In genomic region chr2:174130468-174131097, GRCm38 (mm10) we compare ENCODE assay signal across 28 mouse cellular contexts. TPM values are rescaled to one million over a fixed set of nuclear protein-coding genes. Genes with fewer than 3 reads are reported as not detected.
DNase-seq lines count a peak whose midpoint lies in the region; ATAC-seq and TF ChIP-seq lines count a peak whose summit lies in the region.
"Had no signal": no experiment of that assay in that cellular context is flagged by ENCODE, and none has a peak within 500 bp of the region (broad histone marks: within the 10 kb centered on the region; RNA-seq: fewer than 3 reads in every experiment).

No protein-coding gene starts in this region.

- H3K4me2 ChIP-seq in heart, embryonic 12.5 days = no peak overlapping the region
- no peak overlapping the region for H3K4me2 ChIP-seq in lung, embryonic 15.5 days
- no peak overlapping the region for H3K4me2 ChIP-seq in lung, postnatal 0 days (replicated peaks; ENCODE audit: low read depth, low read length)
- H3K4me2 ChIP-seq: embryonic facial prominence, embryonic 13.5 days; embryonic facial prominence, embryonic 15.5 days; forebrain, embryonic 12.5 days had no signal

- WGBS in heart, embryonic 12.5 days = 80% methylated on average over 8 of the region's 8 CpGs
- 56% methylated on average over 8 of the region's 8 CpGs for WGBS in lung, embryonic 15.5 days
- WGBS in lung, postnatal 0 days = 55% methylated on average over 8 of the region's 8 CpGs

- no peaks in the 10 kb centered on the region for H3K9me3 ChIP-seq in heart, embryonic 12.5 days (replicated peaks)
- no peaks in the 10 kb centered on the region for H3K9me3 ChIP-seq in lung, embryonic 15.5 days
- no peaks in the 10 kb centered on the region for H3K9me3 ChIP-seq in lung, postnatal 0 days (ENCODE audit: low read length)
- H3K9me3 ChIP-seq: embryonic facial prominence, embryonic 13.5 days; embryonic facial prominence, embryonic 15.5 days; forebrain, embryonic 10.5 days; forebrain, embryonic 12.5 days; G1E had no signal

- H3K4me3 ChIP-seq in heart, embryonic 12.5 days = no peak overlapping the region
- no peak overlapping the region for H3K4me3 ChIP-seq in lung, embryonic 15.5 days
- no peak overlapping the region for H3K4me3 ChIP-seq in lung, postnatal 0 days (ENCODE audit: low read depth, low read length)
- H3K4me3 ChIP-seq: embryonic facial prominence, embryonic 13.5 days; embryonic facial prominence, embryonic 15.5 days; erythroblast, embryonic 14.5 days; forebrain, embryonic 10.5 days; forebrain, embryonic 12.5 days had no signal

- no peak overlapping the region for H3K27ac ChIP-seq in heart, embryonic 12.5 days (ENCODE audit: poor library complexity, severe bottlenecking)
- peak overlapping the region; percentile 45 for H3K27ac ChIP-seq in lung, embryonic 15.5 days
- H3K27ac ChIP-seq in lung, postnatal 0 days (ENCODE audit: low read length) = no peak overlapping the region
- H3K27ac ChIP-seq: embryonic facial prominence, embryonic 13.5 days; embryonic facial prominence, embryonic 15.5 days; forebrain, embryonic 10.5 days; forebrain, embryonic 12.5 days had no signal

- ATAC-seq in heart, embryonic 12.5 days (ENCODE audit: insufficient number of reproducible peaks, low FRiP score) = no peak
- ATAC-seq in lung, embryonic 15.5 days (ENCODE audit: borderline replicate concordance, extremely low read depth, low FRiP score, low TSS enrichment) = peak; percentile 80; the same call in 1 of the 2 replicates
- ATAC-seq in lung, postnatal 0 days = peak; percentile 75
- ATAC-seq: CD4-positive, CD25-positive, alpha-beta regulatory T cell, adult 4 months; forebrain, embryonic 14.5 days; forebrain, embryonic 16.5 days had no signal

- TF ChIP-seq CTCF in lung, postnatal 0 days (IDR thresholded peaks at IDR 0.05) = no peak

- H3K9ac ChIP-seq in heart, embryonic 12.5 days = no peak overlapping the region
- H3K9ac ChIP-seq in lung, embryonic 15.5 days = no peak overlapping the region
- H3K9ac ChIP-seq in lung, postnatal 0 days (replicated peaks; ENCODE audit: low read depth) = no peak overlapping the region
- H3K9ac ChIP-seq: embryonic facial prominence, embryonic 13.5 days; embryonic facial prominence, embryonic 15.5 days; forebrain, embryonic 12.5 days had no signal

- TF ChIP-seq EP300 in lung, postnatal 0 days (IDR thresholded peaks at IDR 0.05) = no peak

- DNase-seq in heart, postnatal 4 days = peak; percentile 39
- no peak for DNase-seq in lung, adult 18-20 months
- DNase-seq in lung, postnatal 0 days (ENCODE audit: low spot score) = peak; percentile 52
- no peak for DNase-seq in lung, postnatal 14 days
- peak; percentile 37 for DNase-seq in NIH3T3 (ENCODE audit: low read depth)
- no peak for DNase-seq in kidney, postnatal 25 days
- DNase-seq: adrenal gland, adult 2 months; adrenal gland, postnatal 10 days; adrenal gland, postnatal 25 days; B cell, adult 2 months; cerebellum, adult 11 months; cerebellum, adult 18-20 months; cerebellum, adult 8-10 months; cerebellum, adult 9-11 months; cerebellum, postnatal 14 days; cerebellum, postnatal 36 days; embryo, embryonic 11 days had no signal

- peaks cover 13% of the 10 kb centered on the region for H3K4me1 ChIP-seq in heart, embryonic 12.5 days (replicated peaks)
- H3K4me1 ChIP-seq in lung, embryonic 15.5 days = peaks cover 10% of the 10 kb centered on the region; the same call in 1 of the 2 replicates
- no peaks in the 10 kb centered on the region for H3K4me1 ChIP-seq in lung, postnatal 0 days (ENCODE audit: insufficient read depth, low read depth, low read length)

- no peaks in the 10 kb centered on the region for H3K36me3 ChIP-seq in heart, embryonic 12.5 days
- no peaks in the 10 kb centered on the region for H3K36me3 ChIP-seq in lung, embryonic 15.5 days
- no peaks in the 10 kb centered on the region for H3K36me3 ChIP-seq in lung, postnatal 0 days (ENCODE audit: insufficient read depth, low read length)
- H3K36me3 ChIP-seq: embryonic facial prominence, embryonic 13.5 days; embryonic facial prominence, embryonic 15.5 days; forebrain, embryonic 10.5 days; forebrain, embryonic 12.5 days; G1E had no signal

- H3K27me3 ChIP-seq in heart, embryonic 12.5 days (replicated peaks) = 0 out of 2 replicates have a peak, but pooled peaks cover 5% of the 10 kb centered on the region
- H3K27me3 ChIP-seq in lung, embryonic 15.5 days = no peaks in the 10 kb centered on the region
- no peaks in the 10 kb centered on the region for H3K27me3 ChIP-seq in lung, postnatal 0 days (replicated peaks; ENCODE audit: insufficient read depth, low read length)
- H3K27me3 ChIP-seq: embryonic facial prominence, embryonic 15.5 days; forebrain, embryonic 12.5 days had no signal

RNA-seq across cellular contexts. Expression of gene Npepl1, which starts 20.4 kb away (rescaled TPM):
- 10 to 100 TPM; 64.1 to 65.0 TPM for total RNA-seq in heart, postnatal 4 days (2021)
- 45.5 and 46.1 TPM in 2 replicates for polyA plus RNA-seq in heart, embryonic 12.5 days (2016; fragmentation: Nextera tagmentation; extraction: Ambion mirVana)
- 66.3 and 66.7 TPM in 2 replicates for polyA plus RNA-seq in lung, embryonic 15.5 days (2015; fragmentation: Nextera tagmentation; extraction: Ambion mirVana)
- 58.0 and 60.2 TPM in 2 replicates for polyA plus RNA-seq in lung, postnatal 0 days (2015; fragmentation: Nextera tagmentation; extraction: Ambion mirVana)

RNA-seq across cellular contexts. Expression of gene Stx16, which starts 54.5 kb away (rescaled TPM):
- total RNA-seq in heart, postnatal 4 days (2021) = 10 to 100 TPM; 37.5 to 38.3 TPM
- 10.5 and 11.2 TPM in 2 replicates for polyA plus RNA-seq in heart, embryonic 12.5 days (2016; fragmentation: Nextera tagmentation; extraction: Ambion mirVana)
- 11.2 and 11.9 TPM in 2 replicates for polyA plus RNA-seq in lung, embryonic 15.5 days (2015; fragmentation: Nextera tagmentation; extraction: Ambion mirVana)
- 5.2 and 7.3 TPM in 2 replicates for polyA plus RNA-seq in lung, postnatal 0 days (2015; fragmentation: Nextera tagmentation; extraction: Ambion mirVana)

Comparison
In these comparisons a context has a peak if more than half of its experiments do, and no peak if none do; other contexts are left out.
1. DNase-seq: peak in heart, postnatal 4 days (single experiment), lung, postnatal 0 days (single experiment) and NIH3T3 (single experiment); none in lung, adult 18-20 months (0 of 2), lung, postnatal 14 days (single experiment) and kidney, postnatal 25 days (0 of 2).